Mouse (Mus musculus) lung, adult 2 months (tissue): ENCODE measurements around the gene Mysm1. TPM values are rescaled to one million over a fixed set of nuclear protein-coding genes. Genes with fewer than 3 reads are reported as not detected.

Experiments used
- DNase-seq: peaks from one replicate; pipeline ENCODE4 v3.0.0; 2022
- H3K4me1 ChIP-seq: fragments of 200-500 bp; 2 replicates; pipeline ENCODE4 v1.6.1; 2011; ENCODE audit warnings: low read length; ENCODE audit not compliant: control insufficient read depth, insufficient read depth
- H3K4me3 ChIP-seq: fragments of 200-500 bp; replicated peaks from 2 replicates; pipeline ENCODE3; 2011; ENCODE audit warnings: low read depth, mild to moderate bottlenecking, control low read depth, low read length; ENCODE audit errors: extremely low read depth
- CTCF ChIP-seq: fragments of 200-500 bp; IDR thresholded peaks from 2 replicates; pipeline ENCODE4 v1.5.1; 2011; ENCODE audit warnings: mild to moderate bottlenecking, low read length, control low read depth; ENCODE audit not compliant: insufficient read depth
- POLR2A ChIP-seq: fragments of 200-500 bp; IDR thresholded peaks from 2 replicates; pipeline ENCODE4 v1.6.1; 2011; ENCODE audit warnings: low read depth, mild to moderate bottlenecking, control low read depth, low read length, borderline replicate concordance; ENCODE audit errors: extremely low read depth
- WGBS: fragments of 180-500 bp; shearing (Covaris S2); methylation state at CpG from one replicate; pipeline ENCODE4 v1.1.7; 2018; 5-methylcytosine and 5-hydroxymethylcytosine counted together
- polyA plus RNA-seq: library from polyadenylated mRNA; depleted of rRNA; stranded (reverse); fragments of >200 nt; gene quantifications from 2 replicates; pipeline ENCODE4 v1.2.3, GENCODE M21; 2012; rRNA removed

Gene Mysm1
- 4.0 and 7.6 TPM in 2 replicates for polyA plus RNA-seq

- Histone ChIP-seq H3K4me1 (peaks cover 3% of the 10 kb centered on the region), H3K4me3 (peak within 1 kb of the TSS; percentile 78)
- WGBS, result under 1% methylated on average over 69 of the region's 69 CpGs
- TF ChIP-seq CTCF (no peak), POLR2A (peak; percentile 98)
- peak; percentile 93 for DNase-seq
These were observed at the start of gene Mysm1 for GRCm38 (mm10) chr4:94978590-94979499. TSS of gene Mysm1 (minus strand) at chr4:94979100.

GRCm38 (mm10) chr4:95025847-95026600, 47.1 kb upstream of the Mysm1 start:
- Histone ChIP-seq H3K4me1 (peaks cover 2% of the 10 kb centered on the region), H3K4me3 (no peak overlapping the region)
- 58% methylated on average over 16 of the region's 16 CpGs for WGBS
- no peak for DNase-seq
- TF ChIP-seq POLR2A (no peak), CTCF (peak; percentile 27; the same call in 1 of the 2 replicates)

- DNase-seq, result no peak
- no peak overlapping the region for H3K4me3 ChIP-seq
- H3K4me1 ChIP-seq, result no peaks in the 10 kb centered on the region; the same call in 1 of the 2 replicates
- WGBS, result 66% methylated on average over 12 of the region's 12 CpGs
- TF ChIP-seq POLR2A (no peak), CTCF (no peak)
These were observed 44.6 kb upstream of the Mysm1 start for GRCm38 (mm10) chr4:95023350-95023953.

GRCm38 (mm10) chr4:95021649-95022637, 43.0 kb upstream of the Mysm1 start:
- 68% methylated on average over 12 of the region's 12 CpGs for WGBS
- no peak overlapping the region for H3K4me3 ChIP-seq
- DNase-seq, result no peak
- H3K4me1 ChIP-seq, result no peaks in the 10 kb centered on the region; the same call in 1 of the 2 replicates
- no peak for TF ChIP-seq POLR2A
- TF ChIP-seq CTCF, result no peak

GRCm38 (mm10) chr4:95020201-95020600, 41.3 kb upstream of the Mysm1 start:
- Histone ChIP-seq H3K4me1 (no peaks in the 10 kb centered on the region; the same call in 1 of the 2 replicates), H3K4me3 (no peak overlapping the region)
- DNase-seq, result no peak
- whole genome bisulfite sequencing, result 94% methylated on average over 2 of the region's 2 CpGs
- no peak for TF ChIP-seq CTCF
- no peak for TF ChIP-seq POLR2A

GRCm38 (mm10) chr4:95018221-95018620, 39.3 kb upstream of the Mysm1 start:
- no peaks in the 10 kb centered on the region; the same call in 1 of the 2 replicates for H3K4me1 ChIP-seq
- DNase-seq, result no peak
- H3K4me3 ChIP-seq, result no peak overlapping the region
- 59% methylated on average over 7 of the region's 7 CpGs for WGBS
- no peak for TF ChIP-seq CTCF
- TF ChIP-seq POLR2A, result no peak

GRCm38 (mm10) chr4:95012706-95013105, 33.8 kb upstream of the Mysm1 start:
- 86% methylated on average over 1 of the region's 1 CpGs for WGBS
- TF ChIP-seq CTCF (no peak), POLR2A (no peak)
- H3K4me3 ChIP-seq, result no peak overlapping the region
- H3K4me1 ChIP-seq, result 0 out of 2 replicates have a peak, but pooled peaks cover 2% of the 10 kb centered on the region
- no peak for DNase-seq

- DNase-seq, result no peak
These were observed 33.4 kb upstream of the Mysm1 start for GRCm38 (mm10) chr4:95012256-95012655.

More at GRCm38 (mm10) chr4:95012256-95012655, 33.4 kb upstream of the Mysm1 start:
- TF ChIP-seq POLR2A (no peak), CTCF (no peak)
- Histone ChIP-seq H3K4me1 (0 out of 2 replicates have a peak, but pooled peaks cover 2% of the 10 kb centered on the region), H3K4me3 (no peak overlapping the region)
